Mouse (Mus musculus) activated CD4-positive, CD25-positive, alpha-beta regulatory T cell (primary cell): ENCODE measurements around the gene Olfr685. TPM values are rescaled to one million over a fixed set of nuclear protein-coding genes. Genes with fewer than 3 reads are reported as not detected.

Experiments used
- polyA plus RNA-seq, 2 experiments: library from polyadenylated mRNA; unstranded; fragments of 100-300 nt; shearing (Covaris generic); gene quantifications; one replicate each; pipeline ENCODE4 v1.2.1; 2017

Olfr685 gene
- polyA plus RNA-seq = not detected

DNA sequence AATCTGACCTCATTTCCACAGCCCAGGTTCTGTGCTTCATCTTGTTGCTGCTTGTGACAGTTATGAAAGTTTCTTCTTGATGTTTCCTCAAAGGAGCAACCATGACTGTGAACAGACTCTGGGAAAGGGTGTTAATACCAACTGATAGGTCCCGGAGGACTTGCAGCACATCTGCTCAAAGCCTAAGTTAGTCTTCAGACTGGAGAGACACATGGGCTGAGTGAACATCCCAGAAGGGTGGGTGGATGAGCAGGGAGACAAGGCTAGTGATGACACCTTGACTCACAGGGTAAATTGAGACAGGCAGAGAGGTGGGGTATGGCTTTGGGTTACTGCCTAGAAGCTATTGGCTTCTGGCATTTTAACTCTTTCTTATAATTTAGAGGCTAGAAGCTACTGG is at the start of gene Olfr685:
Gene Olfr685, minus strand, starts transcription at position 101 of the 400 bp plus-strand sequence.

DNA sequence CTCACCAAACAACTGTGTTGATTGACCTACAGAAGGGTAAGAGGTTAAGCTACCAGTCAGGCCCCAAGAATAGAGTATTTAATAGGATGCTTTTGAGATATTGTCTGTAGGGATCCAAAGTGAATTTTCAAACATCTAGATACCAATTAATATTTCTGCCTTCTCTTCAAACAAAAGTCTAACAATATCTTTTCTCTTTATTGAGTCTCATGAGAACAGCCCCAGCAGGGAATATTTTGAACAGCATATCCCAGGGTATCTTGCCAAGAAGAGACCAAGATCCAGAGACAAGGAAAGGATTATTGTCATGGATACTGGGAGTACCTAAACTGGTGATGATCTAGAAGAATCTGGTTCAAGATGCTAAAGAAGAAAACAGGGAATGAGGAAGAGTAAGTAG is 21.6 kb upstream of the Olfr685 start, which contains the start of gene Olfr686:
Gene Olfr686, minus strand, starts transcription at position 101 of the 400 bp plus-strand sequence.

DNA sequence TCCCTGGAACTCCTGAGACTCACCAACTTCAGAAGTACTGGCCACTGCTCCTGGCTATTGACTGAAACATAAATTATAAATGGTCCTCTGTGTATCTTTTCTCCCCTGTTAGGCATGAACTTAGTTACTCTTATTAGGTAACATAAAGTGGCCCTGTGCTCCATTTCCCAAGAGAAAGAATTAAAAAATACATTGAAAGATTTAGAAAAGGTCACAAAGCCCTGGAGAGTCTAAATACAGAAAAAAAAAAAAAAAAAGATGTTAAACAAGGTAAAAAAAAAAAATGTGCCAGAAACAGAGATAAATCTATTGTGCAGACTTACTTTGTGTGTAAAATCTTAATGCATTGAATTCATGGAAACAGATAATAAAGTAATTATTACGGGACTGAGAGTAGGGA is 22.3 kb downstream of the Olfr685 start, which contains the start of gene Olfr684:
Gene Olfr684, minus strand, starts transcription at position 101 of the 400 bp plus-strand sequence.

DNA sequence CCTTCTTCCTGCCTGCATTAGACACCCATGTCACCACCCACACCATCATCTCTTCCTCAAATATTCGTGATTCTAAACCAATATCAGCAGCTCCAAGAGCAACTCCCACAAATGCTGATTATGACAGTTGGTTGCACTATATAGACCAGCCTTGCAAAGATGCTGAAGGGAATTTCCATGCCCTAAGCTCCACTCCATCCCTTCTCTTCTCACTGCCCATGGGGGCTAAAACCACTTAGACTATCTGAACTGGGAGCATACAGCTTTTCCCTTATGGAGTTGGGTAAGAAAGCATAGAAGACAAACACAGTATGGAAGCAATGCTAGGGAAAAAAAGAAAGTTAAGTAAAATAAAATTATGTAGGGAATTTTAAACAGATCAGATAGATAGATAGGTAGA is 38.9 kb downstream of the Olfr685 start, which contains the start of gene Olfr683:
Gene Olfr683, minus strand, starts transcription at position 101 of the 400 bp plus-strand sequence.

Other genes with a start within 250 kb of the Olfr685 start
- gene Olfr670, start 223.4 kb downstream of the Olfr685 start, polyA plus RNA-seq = under 1 TPM in 1 of 2 experiments, not detected in 1; 0.16 TPM
- gene Olfr671, start 206.9 kb downstream of the Olfr685 start, polyA plus RNA-seq = not detected
- gene Olfr672, start 184.0 kb downstream of the Olfr685 start, polyA plus RNA-seq = under 1 TPM in 1 of 2 experiments, not detected in 1; 0.25 TPM
- under 1 TPM in 1 of 2 experiments, not detected in 1; 0.11 TPM for gene Olfr675, start 157.6 kb downstream of the Olfr685 start, polyA plus RNA-seq
- gene Olfr676, start 153.3 kb downstream of the Olfr685 start, polyA plus RNA-seq = not detected
- not detected for gene Olfr677, start 134.6 kb downstream of the Olfr685 start, polyA plus RNA-seq
- not detected for gene Olfr678, start 121.5 kb downstream of the Olfr685 start, polyA plus RNA-seq
- not detected for gene Olfr679, start 104.8 kb downstream of the Olfr685 start, polyA plus RNA-seq
- gene Olfr680-ps1, start 93.2 kb downstream of the Olfr685 start, polyA plus RNA-seq = not detected
- under 1 TPM in 1 of 2 experiments, not detected in 1; 0.05 TPM for gene Olfr681, start 69.2 kb downstream of the Olfr685 start, polyA plus RNA-seq
- gene Olfr683, start 39.0 kb downstream of the Olfr685 start, polyA plus RNA-seq = not detected
- not detected for gene Olfr684, start 22.4 kb downstream of the Olfr685 start, polyA plus RNA-seq
- not detected for gene Olfr686, start 21.5 kb upstream of the Olfr685 start, polyA plus RNA-seq
- not detected for gene Olfr688, start 102.1 kb upstream of the Olfr685 start, polyA plus RNA-seq
- under 1 TPM in 1 of 2 experiments, not detected in 1; 0.02 TPM for gene Olfr689, start 125.2 kb upstream of the Olfr685 start, polyA plus RNA-seq
- gene Olfr690, start 148.1 kb upstream of the Olfr685 start, polyA plus RNA-seq = under 1 TPM in 1 of 2 experiments, not detected in 1; 0.09 TPM
- not detected for gene Olfr691, start 156.3 kb upstream of the Olfr685 start, polyA plus RNA-seq
- not detected for gene Olfr692, start 182.2 kb upstream of the Olfr685 start, polyA plus RNA-seq
- gene Gm5901, start 189.0 kb upstream of the Olfr685 start, polyA plus RNA-seq = not detected
- 10 to 100 TPM; 18.2 to 23.4 TPM for gene Fam160a2, start 214.0 kb upstream of the Olfr685 start, polyA plus RNA-seq
- not detected for gene Cnga4, start 218.6 kb upstream of the Olfr685 start, polyA plus RNA-seq
- not detected for gene Cckbr, start 239.7 kb upstream of the Olfr685 start, polyA plus RNA-seq